In genomic region chr12:4481687-4482086, GRCm38 (mm10) we compare ENCODE assay signal across 22 mouse cellular contexts. TPM values are rescaled to one million over a fixed set of nuclear protein-coding genes. Genes with fewer than 3 reads are reported as not detected.
DNase-seq lines count a peak whose midpoint lies in the region; ATAC-seq lines count a peak whose summit lies in the region.
"Had no signal": no experiment of that assay in that cellular context is flagged by ENCODE, and none has a peak within 500 bp of the region (broad histone marks: within the 10 kb centered on the region; RNA-seq: fewer than 3 reads in every experiment).

No protein-coding gene starts in this region.

- H3K36me3 ChIP-seq in forebrain, embryonic 15.5 days = no peaks in the 10 kb centered on the region
- no peaks in the 10 kb centered on the region for H3K36me3 ChIP-seq in forebrain, embryonic 10.5 days (replicated peaks)
- H3K36me3 ChIP-seq: embryonic facial prominence, embryonic 13.5 days; heart, embryonic 15.5 days; hindbrain, embryonic 13.5 days had no signal

- WGBS in forebrain, embryonic 15.5 days = 48% methylated on average over 5 of the region's 5 CpGs
- WGBS in forebrain, embryonic 10.5 days = 63% methylated on average over 5 of the region's 5 CpGs

- no peak overlapping the region for H3K4me3 ChIP-seq in forebrain, embryonic 15.5 days
- no peak overlapping the region for H3K4me3 ChIP-seq in forebrain, embryonic 10.5 days
- H3K4me3 ChIP-seq: embryonic facial prominence, embryonic 13.5 days; heart, adult 2 months; heart, embryonic 15.5 days; hindbrain, embryonic 13.5 days had no signal

- no peak overlapping the region for H3K4me2 ChIP-seq in forebrain, embryonic 15.5 days (replicated peaks)
- H3K4me2 ChIP-seq: embryonic facial prominence, embryonic 13.5 days; heart, embryonic 11.5 days; heart, embryonic 15.5 days; hindbrain, embryonic 13.5 days had no signal

- no peak for ATAC-seq in forebrain, embryonic 15.5 days (replicated peaks)
- ATAC-seq: hindbrain, postnatal 0 days had no signal

- H3K27me3 ChIP-seq in forebrain, embryonic 15.5 days = no peaks in the 10 kb centered on the region
- H3K27me3 ChIP-seq in forebrain, embryonic 10.5 days (ENCODE audit: poor library complexity, severe bottlenecking) = peaks cover 17% of the 10 kb centered on the region
- H3K27me3 ChIP-seq: CH12.LX; embryonic facial prominence, embryonic 13.5 days; heart, embryonic 15.5 days; hindbrain, embryonic 13.5 days had no signal

- H3K27ac ChIP-seq in forebrain, embryonic 15.5 days (replicated peaks) = peak overlapping the region; percentile 20
- no peak overlapping the region for H3K27ac ChIP-seq in forebrain, embryonic 10.5 days
- H3K27ac ChIP-seq: embryonic facial prominence, embryonic 13.5 days; heart, adult 2 months; heart, embryonic 15.5 days; hindbrain, embryonic 13.5 days; hindbrain, postnatal 0 days had no signal

- H3K4me1 ChIP-seq in forebrain, embryonic 15.5 days = peaks cover 25% of the 10 kb centered on the region
- peaks cover 9% of the 10 kb centered on the region for H3K4me1 ChIP-seq in forebrain, embryonic 10.5 days

- H3K9ac ChIP-seq in forebrain, embryonic 15.5 days (replicated peaks) = no peak overlapping the region
- H3K9ac ChIP-seq: embryonic facial prominence, embryonic 13.5 days; heart, embryonic 15.5 days; hindbrain, embryonic 13.5 days had no signal

- no peaks in the 10 kb centered on the region for H3K9me3 ChIP-seq in forebrain, embryonic 15.5 days
- no peaks in the 10 kb centered on the region for H3K9me3 ChIP-seq in forebrain, embryonic 10.5 days
- H3K9me3 ChIP-seq: embryonic facial prominence, embryonic 13.5 days; heart, embryonic 15.5 days; hindbrain, embryonic 13.5 days had no signal

- DNase-seq in forebrain, embryonic 10.5 days (ENCODE audit: extremely low spot score, low spot score) = no peak
- peak; percentile 90 for DNase-seq in heart, adult 11 months
- no peak for DNase-seq in heart, adult 18-20 months
- DNase-seq in brain, adult 2 months (ENCODE audit: low read depth, low spot score) = peak; percentile 55
- DNase-seq in testis, postnatal 14 days (ENCODE audit: low spot score) = peak; percentile 26
- no peak for DNase-seq in kidney, adult 9 months
- DNase-seq: adrenal gland, adult 8-10 months; adrenal gland, postnatal 36 days; cerebellum, adult 11-12 months; cerebellum, adult 9-10 months; cerebellum, postnatal 25 days; gastrocnemius, postnatal 36 days; heart, adult 2 months; heart, postnatal 14 days; kidney, adult 11 months had no signal

RNA-seq across cellular contexts. Expression of gene Ncoa1, which starts 4.7 kb away (rescaled TPM):
- 20.9 and 22.8 TPM in 2 replicates for polyA plus RNA-seq in forebrain, embryonic 15.5 days (2015; fragmentation: Nextera tagmentation; extraction: Ambion mirVana)
- polyA plus RNA-seq in forebrain, embryonic 10.5 days (2016; fragmentation: Nextera tagmentation; extraction: Ambion mirVana) = 2.8 and 3.0 TPM in 2 replicates
- 10 to 100 TPM; 28.9 to 29.0 TPM for total RNA-seq in heart, adult 18-20 months (2021)

Comparison
In these comparisons a context has a peak if more than half of its experiments do, and no peak if none do; other contexts are left out.
1. DNase-seq: peak in heart, adult 11 months (single experiment), brain, adult 2 months (single experiment) and testis, postnatal 14 days (single experiment); none in forebrain, embryonic 10.5 days (single experiment), heart, adult 18-20 months (0 of 2) and kidney, adult 9 months (single experiment).